Mouse (Mus musculus): ENCODE results near the gene Cd276. TPM values are rescaled to one million over a fixed set of nuclear protein-coding genes. Genes with fewer than 3 reads are reported as not detected.

The Cd276 gene
- polyA plus RNA-seq, 1 experiment from 2014 or later: 34.7 TPM

GRCm38 (mm10) chr9:58555685-58556414 is 613 bp upstream of the Cd276 start:
- DNase-seq (ENCODE audit: low spot score) (peak; percentile 30), ATAC-seq (replicated peaks; ENCODE audit: low FRiP score) (no peak; the same call in 1 of the 2 replicates)
- Histone ChIP-seq H3K27me3 (ENCODE audit: control insufficient read depth, insufficient read depth, low read length) (no peaks in the 10 kb centered on the region), H3K9me3 (ENCODE audit: control insufficient read depth, low read length) (no peaks in the 10 kb centered on the region), H3K27ac (ENCODE audit: low read depth, low read length) (no peak overlapping the region; the same call in 1 of the 2 replicates), H3K9ac (ENCODE audit: low read length) (peak overlapping the region; percentile 83), H3K4me3 (ENCODE audit: low read depth, low read length) (peak overlapping the region; percentile 61), H3K4me2 (ENCODE audit: low read depth, low read length, severe bottlenecking) (peak overlapping the region; percentile 84), H3K36me3 (ENCODE audit: control insufficient read depth, insufficient read depth, low read length) (no peaks in the 10 kb centered on the region), H3K4me1 (replicated peaks; ENCODE audit: control insufficient read depth, insufficient read depth, low read length) (peaks cover 3% of the 10 kb centered on the region)
- WGBS: 25% methylated on average over 9 of the region's 9 CpGs

- Histone ChIP-seq H3K27ac (ENCODE audit: low read depth, low read length) (peak overlapping the region; percentile 74), H3K9ac (ENCODE audit: low read length) (peak overlapping the region; percentile 83), H3K4me3 (ENCODE audit: low read depth, low read length) (peak overlapping the region; percentile 61), H3K4me2 (ENCODE audit: low read depth, low read length, severe bottlenecking) (peak overlapping the region; percentile 84), H3K4me1 (replicated peaks; ENCODE audit: control insufficient read depth, insufficient read depth, low read length) (peaks cover 3% of the 10 kb centered on the region), H3K27me3 (ENCODE audit: control insufficient read depth, insufficient read depth, low read length) (no peaks in the 10 kb centered on the region), H3K36me3 (ENCODE audit: control insufficient read depth, insufficient read depth, low read length) (no peaks in the 10 kb centered on the region), H3K9me3 (ENCODE audit: control insufficient read depth, low read length) (no peaks in the 10 kb centered on the region)
- 17% methylated on average over 23 of the region's 23 CpGs for WGBS
- DNase-seq (ENCODE audit: low spot score): no peak
- no peak; the same call in none of the 2 replicates for ATAC-seq (replicated peaks; ENCODE audit: low FRiP score)
Measured at GRCm38 (mm10) chr9:58554056-58554907, 955 bp downstream of the Cd276 start.

GRCm38 (mm10) chr9:58552083-58552482 is 3.2 kb downstream of the Cd276 start:
- WGBS: 89% methylated on average over 9 of the region's 9 CpGs

GRCm38 (mm10) chr9:58550928-58551327 is 4.3 kb downstream of the Cd276 start:
- Histone ChIP-seq H3K9me3 (ENCODE audit: control insufficient read depth, low read length) (no peaks in the 10 kb centered on the region), H3K27me3 (ENCODE audit: control insufficient read depth, insufficient read depth, low read length) (no peaks in the 10 kb centered on the region), H3K36me3 (ENCODE audit: control insufficient read depth, insufficient read depth, low read length) (no peaks in the 10 kb centered on the region), H3K4me1 (replicated peaks; ENCODE audit: control insufficient read depth, insufficient read depth, low read length) (peaks cover 2% of the 10 kb centered on the region), H3K4me3 (ENCODE audit: low read depth, low read length) (no peak overlapping the region), H3K4me2 (ENCODE audit: low read depth, low read length, severe bottlenecking) (no peak overlapping the region), H3K27ac (ENCODE audit: low read depth, low read length) (no peak overlapping the region), H3K9ac (ENCODE audit: low read length) (no peak overlapping the region)
- ATAC-seq (replicated peaks; ENCODE audit: low FRiP score) (no peak), DNase-seq (ENCODE audit: low spot score) (no peak)
- 93% methylated on average over 6 of the region's 6 CpGs for WGBS

More at GRCm38 (mm10) chr9:58552083-58552482, 3.2 kb downstream of the Cd276 start:
- no peaks in the 10 kb centered on the region for H3K36me3 ChIP-seq (ENCODE audit: control insufficient read depth, insufficient read depth, low read length)
- H3K4me2 ChIP-seq (ENCODE audit: low read depth, low read length, severe bottlenecking): no peak overlapping the region
- no peaks in the 10 kb centered on the region for H3K9me3 ChIP-seq (ENCODE audit: control insufficient read depth, low read length)
- DNase-seq (ENCODE audit: low spot score) (peak; percentile 41), ATAC-seq (replicated peaks; ENCODE audit: low FRiP score) (no peak)
- peaks cover 3% of the 10 kb centered on the region for H3K4me1 ChIP-seq (replicated peaks; ENCODE audit: control insufficient read depth, insufficient read depth, low read length)
- H3K4me3 ChIP-seq (ENCODE audit: low read depth, low read length): no peak overlapping the region
- no peaks in the 10 kb centered on the region for H3K27me3 ChIP-seq (ENCODE audit: control insufficient read depth, insufficient read depth, low read length)
- no peak overlapping the region for H3K9ac ChIP-seq (ENCODE audit: low read length)
- no peak overlapping the region for H3K27ac ChIP-seq (ENCODE audit: low read depth, low read length)

GRCm38 (mm10) chr9:58549694-58550093 is 5.5 kb downstream of the Cd276 start:
- no peak for ATAC-seq (replicated peaks; ENCODE audit: low FRiP score)
- no peaks in the 10 kb centered on the region for H3K4me1 ChIP-seq (replicated peaks; ENCODE audit: control insufficient read depth, insufficient read depth, low read length)
- WGBS: 81% methylated on average over 3 of the region's 3 CpGs
- no peak overlapping the region for H3K4me2 ChIP-seq (ENCODE audit: low read depth, low read length, severe bottlenecking)
- no peaks in the 10 kb centered on the region for H3K27me3 ChIP-seq (ENCODE audit: control insufficient read depth, insufficient read depth, low read length)
- H3K9ac ChIP-seq (ENCODE audit: low read length): no peak overlapping the region
- H3K4me3 ChIP-seq (ENCODE audit: low read depth, low read length): no peak overlapping the region
- H3K9me3 ChIP-seq (ENCODE audit: control insufficient read depth, low read length): no peaks in the 10 kb centered on the region
- H3K36me3 ChIP-seq (ENCODE audit: control insufficient read depth, insufficient read depth, low read length): no peaks in the 10 kb centered on the region
- H3K27ac ChIP-seq (ENCODE audit: low read depth, low read length): no peak overlapping the region
- no peak for DNase-seq (ENCODE audit: low spot score)

- Histone ChIP-seq H3K4me2 (ENCODE audit: low read depth, low read length, severe bottlenecking) (no peak overlapping the region), H3K9ac (ENCODE audit: low read length) (no peak overlapping the region), H3K9me3 (ENCODE audit: control insufficient read depth, low read length) (no peaks in the 10 kb centered on the region), H3K36me3 (ENCODE audit: control insufficient read depth, insufficient read depth, low read length) (no peaks in the 10 kb centered on the region), H3K27me3 (ENCODE audit: control insufficient read depth, insufficient read depth, low read length) (no peaks in the 10 kb centered on the region), H3K27ac (ENCODE audit: low read depth, low read length) (no peak overlapping the region), H3K4me1 (replicated peaks; ENCODE audit: control insufficient read depth, insufficient read depth, low read length) (no peaks in the 10 kb centered on the region), H3K4me3 (ENCODE audit: low read depth, low read length) (no peak overlapping the region)
- DNase-seq (ENCODE audit: low spot score): no peak
- WGBS: 49% methylated on average over 4 of the region's 4 CpGs
- no peak for ATAC-seq (replicated peaks; ENCODE audit: low FRiP score)
Measured at GRCm38 (mm10) chr9:58548897-58549296, 6.3 kb downstream of the Cd276 start.

- Histone ChIP-seq H3K27me3 (ENCODE audit: control insufficient read depth, insufficient read depth, low read length) (no peaks in the 10 kb centered on the region), H3K4me1 (replicated peaks; ENCODE audit: control insufficient read depth, insufficient read depth, low read length) (no peaks in the 10 kb centered on the region), H3K36me3 (ENCODE audit: control insufficient read depth, insufficient read depth, low read length) (no peaks in the 10 kb centered on the region), H3K27ac (ENCODE audit: low read depth, low read length) (no peak overlapping the region), H3K4me2 (ENCODE audit: low read depth, low read length, severe bottlenecking) (no peak overlapping the region), H3K9ac (ENCODE audit: low read length) (no peak overlapping the region), H3K4me3 (ENCODE audit: low read depth, low read length) (no peak overlapping the region), H3K9me3 (ENCODE audit: control insufficient read depth, low read length) (no peaks in the 10 kb centered on the region)
- ATAC-seq (replicated peaks; ENCODE audit: low FRiP score): no peak
- WGBS: 87% methylated on average over 11 of the region's 11 CpGs
- DNase-seq (ENCODE audit: low spot score): no peak
Measured at GRCm38 (mm10) chr9:58546630-58547360, 8.4 kb downstream of the Cd276 start.

GRCm38 (mm10) chr9:58545428-58545827 is 9.8 kb downstream of the Cd276 start:
- Histone ChIP-seq H3K9ac (ENCODE audit: low read length) (no peak overlapping the region), H3K9me3 (ENCODE audit: control insufficient read depth, low read length) (no peaks in the 10 kb centered on the region), H3K27ac (ENCODE audit: low read depth, low read length) (no peak overlapping the region), H3K4me2 (ENCODE audit: low read depth, low read length, severe bottlenecking) (no peak overlapping the region), H3K27me3 (ENCODE audit: control insufficient read depth, insufficient read depth, low read length) (no peaks in the 10 kb centered on the region), H3K4me1 (replicated peaks; ENCODE audit: control insufficient read depth, insufficient read depth, low read length) (no peaks in the 10 kb centered on the region), H3K36me3 (ENCODE audit: control insufficient read depth, insufficient read depth, low read length) (no peaks in the 10 kb centered on the region), H3K4me3 (ENCODE audit: low read depth, low read length) (no peak overlapping the region)
- DNase-seq (ENCODE audit: low spot score) (no peak), ATAC-seq (replicated peaks; ENCODE audit: low FRiP score) (no peak)
- WGBS: 64% methylated on average over 6 of the region's 6 CpGs
